Mouse (Mus musculus): ENCODE data around the gene Ms4a3.

DNA sequence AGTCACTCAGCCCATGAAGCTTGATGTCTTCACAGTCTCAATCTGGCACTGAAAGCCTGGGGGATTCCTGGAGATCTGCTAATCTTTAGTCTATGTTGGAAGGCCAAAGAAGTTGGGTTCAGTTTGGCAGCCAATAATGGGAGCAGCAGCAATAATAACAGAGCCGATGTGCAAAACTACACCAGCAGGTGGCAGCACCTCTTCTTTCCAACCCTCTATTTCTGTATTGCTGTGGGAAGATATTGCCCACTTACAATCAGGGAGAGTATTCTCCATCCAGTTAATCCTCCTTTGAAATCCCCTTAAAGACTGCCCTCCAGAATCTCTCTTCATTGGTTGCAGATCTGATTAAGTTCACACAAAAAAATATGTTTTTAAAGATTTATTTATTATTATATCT is 32.5 kb downstream of the Ms4a3 start:
- TF ChIP-seq CTCF (IDR thresholded peaks at IDR 0.05; ENCODE audit: extremely low read depth, insufficient read depth, low read length): peak; percentile 49; the same call in 1 of the 2 replicates
- no peak for TF ChIP-seq POLR2A (IDR thresholded peaks at IDR 0.05; ENCODE audit: extremely low read depth, insufficient read depth, low read length)
